Mouse (Mus musculus) mouse embryonic stem cell (cell line): Measurements from ENCODE around the gene Lmntd1.

Experiments
- in situ Hi-C, 2 experiments: fragments of 300-500 bp; cut with MboI; formaldehyde crosslinking; loops; 1 replicate in 1 of 2; 3 replicates in 1 of 2; pipeline ENCODE4 v1.14.3; 2019 to 2020; ENCODE audit warnings: low sequenced_read_pairs in 2 of 2, low pct_unique_long_range_greater_than_20kb in 1 of 2, mixed read lengths in 1 of 2; ENCODE audit not compliant: unreplicated experiment in 1 of 2

The Lmntd1 gene

DNA sequence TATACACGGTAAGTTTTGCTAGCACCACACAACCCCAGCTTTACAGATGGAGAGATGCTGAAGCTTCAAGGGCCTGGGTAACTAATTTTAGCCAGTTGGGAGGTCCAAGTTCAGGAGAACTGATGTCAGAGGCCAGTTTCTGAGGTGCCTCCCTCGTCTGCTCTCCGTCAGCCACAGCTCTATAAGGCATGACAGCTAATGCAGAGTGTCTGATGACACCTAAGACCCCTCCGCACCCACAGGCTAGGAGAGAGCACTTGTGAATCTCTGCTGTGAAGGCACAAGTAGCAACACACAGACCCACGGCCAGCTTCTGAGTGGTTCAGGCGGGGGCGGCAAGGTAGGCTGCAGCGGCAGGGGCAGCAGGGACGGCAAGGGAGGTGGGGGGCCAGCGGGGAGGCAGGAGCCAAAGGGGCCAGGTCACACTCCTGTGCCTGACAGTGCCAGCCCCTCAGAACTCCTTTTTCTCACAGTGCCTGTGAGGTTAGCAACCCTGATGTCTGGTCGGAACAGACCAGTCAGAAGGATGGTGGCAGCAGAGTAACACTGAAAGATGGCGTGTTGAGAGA, 151.4 kb downstream of the Lmntd1 start:
- in situ Hi-C loops: no loop called here

DNA sequence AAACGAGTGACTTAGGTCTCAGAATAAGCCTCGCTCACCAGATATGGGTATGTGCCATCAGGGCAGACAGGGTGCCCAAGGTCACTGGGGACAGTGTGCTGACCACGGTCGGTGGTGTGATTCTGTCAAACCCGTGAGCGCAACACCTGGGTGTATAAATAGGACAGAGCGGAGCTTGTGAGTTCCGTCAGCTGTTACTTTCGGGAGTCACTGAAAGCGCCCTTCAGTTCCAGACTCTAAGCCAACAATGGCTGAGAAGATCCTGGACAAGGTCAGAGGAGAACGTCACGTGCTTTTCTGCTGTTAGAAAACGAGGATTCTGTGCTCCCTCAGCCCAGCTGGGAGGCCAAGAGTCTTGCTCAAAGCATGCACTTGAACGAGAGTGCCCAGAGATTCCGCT, 157.1 kb downstream of the Lmntd1 start:
- in situ Hi-C loops: no loop called here

DNA sequence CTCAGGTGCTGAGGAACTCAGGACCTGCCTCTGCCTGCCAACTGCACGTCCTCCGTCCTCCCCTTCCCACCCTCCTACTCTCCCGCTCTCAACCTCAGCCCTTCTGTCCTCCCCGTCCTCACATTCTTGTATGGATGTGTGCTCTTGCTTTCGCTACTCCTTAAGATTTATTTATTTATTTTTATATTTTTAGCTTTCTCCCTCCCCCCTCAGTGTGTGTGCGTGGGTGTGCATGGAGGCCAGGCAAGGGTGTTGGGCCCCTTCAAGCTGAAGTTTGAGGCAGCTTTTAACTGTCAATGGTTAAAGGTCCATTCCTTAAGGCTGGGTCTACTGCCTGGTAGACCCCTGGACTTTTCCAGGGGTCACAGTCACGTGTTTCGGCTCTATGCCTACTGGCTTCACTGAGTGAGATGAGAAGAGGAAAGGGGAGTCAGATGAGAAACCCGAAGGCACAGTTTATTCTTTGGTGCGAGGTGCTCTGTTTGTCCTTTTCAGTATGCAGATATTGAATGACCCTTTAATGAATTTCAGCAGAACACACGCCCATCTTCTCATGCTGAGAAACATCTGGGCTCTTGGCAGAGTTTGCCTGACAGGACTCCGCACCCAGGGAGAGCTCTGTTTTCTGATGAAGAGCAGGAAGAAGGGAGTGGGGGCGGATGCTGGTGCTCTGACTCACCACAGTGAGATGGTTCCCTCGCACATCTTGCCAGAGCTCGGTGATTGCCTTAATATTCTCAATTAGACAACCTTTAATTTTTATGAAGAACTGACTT, 163.3 kb downstream of the Lmntd1 start:
- in situ Hi-C loops: no loop called here

DNA sequence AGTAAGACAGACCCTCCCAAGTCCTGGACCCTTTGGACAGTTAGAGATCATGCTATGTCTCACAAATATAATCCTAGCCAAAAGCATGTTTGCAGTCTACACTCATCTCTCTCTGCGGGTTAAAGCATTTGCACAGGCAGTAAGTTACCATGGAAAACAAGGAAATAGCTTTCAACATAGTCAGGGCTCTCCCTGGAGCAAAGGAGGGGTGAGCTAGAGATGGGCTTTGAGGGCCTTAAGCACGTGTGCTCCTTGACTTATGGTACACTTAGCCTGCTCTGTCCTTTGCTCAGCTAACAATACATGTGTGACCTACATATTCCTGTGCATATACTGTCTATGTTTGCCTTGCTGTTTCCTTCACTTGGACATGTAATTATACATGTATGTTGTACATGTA, 165.8 kb downstream of the Lmntd1 start:
- in situ Hi-C loops: no loop called here

DNA sequence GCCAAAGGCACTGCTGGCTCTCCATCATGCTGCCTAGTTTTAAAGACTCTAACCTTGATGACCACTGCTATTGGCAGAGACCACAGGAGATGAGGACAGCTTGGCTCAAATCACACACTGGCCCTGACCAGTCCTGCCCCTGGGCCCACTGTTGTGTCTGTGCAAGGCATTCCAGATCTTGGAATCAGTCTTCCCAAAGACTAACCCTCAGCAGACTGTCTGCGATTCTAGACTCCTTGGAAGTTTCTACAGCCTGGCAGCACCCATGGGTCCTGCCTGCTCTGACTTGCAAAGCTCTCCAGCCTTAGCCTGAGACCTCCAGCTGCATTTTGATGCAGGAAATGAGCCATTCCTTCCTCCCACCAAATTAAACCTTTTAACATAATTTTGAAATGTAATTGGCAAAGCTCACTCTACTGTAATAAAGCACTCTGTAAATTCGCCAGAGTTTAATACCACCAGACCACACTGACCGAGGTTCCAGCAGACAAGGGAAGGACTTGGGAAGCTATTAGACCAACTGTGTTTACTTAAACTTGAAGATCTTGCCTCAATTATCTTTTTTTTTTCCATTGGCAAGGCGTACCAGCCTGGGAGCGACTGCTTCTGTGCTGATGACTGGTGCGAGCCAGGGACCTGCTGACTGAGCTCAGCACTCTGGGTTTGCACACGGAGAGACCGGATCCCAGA, 168.2 kb downstream of the Lmntd1 start:
- in situ Hi-C loops: no loop called here

DNA sequence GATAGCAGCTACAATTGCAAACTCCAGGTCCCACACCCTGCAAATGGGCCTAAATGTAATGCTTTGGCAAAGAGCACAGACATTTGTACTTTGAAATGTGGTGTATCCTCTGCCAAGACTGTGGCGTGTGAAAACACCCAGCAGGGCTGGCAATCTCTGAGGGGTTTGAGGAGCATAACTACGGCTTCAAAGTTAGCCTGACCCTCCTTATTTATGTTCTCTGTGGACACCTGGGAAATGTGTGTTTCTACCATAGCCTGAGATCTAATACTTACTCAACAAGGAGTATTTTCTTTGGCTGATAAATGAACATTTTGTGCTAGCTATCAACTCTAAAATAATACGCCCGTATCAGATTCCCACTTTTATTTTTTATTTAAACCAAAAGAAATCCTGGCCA, 168.7 kb downstream of the Lmntd1 start:
- in situ Hi-C loops: no loop called here

DNA sequence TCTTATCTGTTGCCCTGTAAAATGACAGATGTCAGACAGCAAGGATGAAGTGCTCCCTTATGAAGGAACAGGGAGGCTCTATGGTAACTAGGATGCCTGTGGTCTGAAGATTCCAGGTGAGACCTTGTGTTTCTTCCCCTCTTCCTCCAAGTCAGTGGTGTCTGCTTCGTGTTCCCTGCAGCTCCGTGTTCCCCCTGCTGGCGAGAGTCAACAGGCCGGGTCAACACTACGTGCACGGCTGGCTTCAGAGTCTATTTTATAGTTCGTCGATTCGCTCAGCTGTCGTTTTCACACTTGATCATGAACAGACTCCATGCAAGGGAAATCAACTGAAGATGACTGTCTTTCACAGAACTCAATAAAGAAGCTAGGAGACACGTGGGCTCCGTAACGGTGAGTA, 171.3 kb downstream of the Lmntd1 start:
- in situ Hi-C loops: no loop called here

DNA sequence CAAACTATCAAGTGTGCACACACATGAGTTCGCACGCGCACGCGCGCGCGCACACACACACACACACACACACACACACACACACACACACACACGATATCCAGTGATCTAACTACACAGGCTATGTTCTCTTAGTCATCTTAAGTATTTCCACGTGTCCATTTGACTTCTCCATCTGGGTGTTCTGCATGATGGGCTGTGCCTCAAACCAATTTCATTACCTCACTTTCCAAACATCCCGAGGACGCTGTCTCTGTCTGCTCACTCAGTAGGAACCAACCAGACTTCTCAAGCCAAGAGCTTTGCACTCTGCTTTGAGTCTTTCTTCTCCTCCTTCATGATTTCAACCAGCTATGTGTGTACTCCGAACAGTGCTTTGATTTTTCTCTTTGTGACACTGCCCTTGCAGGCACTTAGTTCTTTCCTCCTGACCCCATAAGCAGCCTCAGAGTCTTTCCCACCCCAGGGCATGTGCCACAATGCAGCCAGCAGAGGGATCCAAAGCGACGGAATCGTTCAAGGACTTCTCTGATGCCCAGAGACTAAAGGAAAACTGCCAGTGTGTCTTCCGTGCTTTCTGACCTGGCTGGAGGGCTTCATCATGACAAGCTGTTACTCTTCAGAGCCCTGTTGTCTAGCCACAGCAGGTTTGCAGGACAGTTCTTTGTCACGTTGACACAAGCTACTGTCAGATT, 172.6 kb downstream of the Lmntd1 start:
- in situ Hi-C loops: no loop called here

DNA sequence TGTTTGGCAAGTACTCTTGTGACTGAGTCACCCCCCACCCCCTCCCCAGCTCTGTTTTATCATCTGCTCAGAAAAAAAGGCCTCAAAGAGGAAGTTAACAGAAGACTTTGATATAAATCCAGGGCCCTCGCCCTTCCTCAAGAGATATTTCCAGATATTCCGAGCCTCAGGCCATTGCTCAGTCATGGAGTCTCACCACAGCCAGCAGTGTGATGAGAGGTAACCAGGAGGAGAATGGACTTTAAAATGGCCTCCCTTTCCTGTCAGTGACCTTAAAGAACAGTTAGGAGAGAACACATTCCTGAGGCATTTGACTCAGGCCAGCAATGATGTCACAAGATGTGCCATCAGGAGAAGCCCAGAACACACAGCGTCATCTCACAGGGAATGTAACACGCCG, 175.3 kb downstream of the Lmntd1 start:
- in situ Hi-C loops: no loop called here

DNA sequence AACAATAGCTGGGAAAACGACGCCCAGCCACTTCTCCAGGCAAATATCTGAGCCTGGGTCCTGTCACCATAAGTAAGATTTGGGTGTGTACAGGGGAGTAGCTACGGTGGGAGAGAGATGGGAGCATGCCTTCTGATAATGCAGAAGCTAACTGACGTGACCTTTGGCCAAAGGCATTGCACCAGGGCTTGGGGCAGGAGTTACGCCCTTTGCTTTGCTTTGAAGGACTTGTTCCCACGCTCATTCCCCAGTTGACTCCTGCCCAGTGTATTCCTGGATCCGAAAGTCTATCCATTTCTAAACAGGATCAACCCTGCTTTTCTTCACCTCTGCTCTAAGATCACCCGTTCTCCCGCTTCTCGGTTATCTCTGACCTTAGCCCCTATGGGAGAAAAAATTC, 178.4 kb downstream of the Lmntd1 start:
- in situ Hi-C loops: no loop called here

DNA sequence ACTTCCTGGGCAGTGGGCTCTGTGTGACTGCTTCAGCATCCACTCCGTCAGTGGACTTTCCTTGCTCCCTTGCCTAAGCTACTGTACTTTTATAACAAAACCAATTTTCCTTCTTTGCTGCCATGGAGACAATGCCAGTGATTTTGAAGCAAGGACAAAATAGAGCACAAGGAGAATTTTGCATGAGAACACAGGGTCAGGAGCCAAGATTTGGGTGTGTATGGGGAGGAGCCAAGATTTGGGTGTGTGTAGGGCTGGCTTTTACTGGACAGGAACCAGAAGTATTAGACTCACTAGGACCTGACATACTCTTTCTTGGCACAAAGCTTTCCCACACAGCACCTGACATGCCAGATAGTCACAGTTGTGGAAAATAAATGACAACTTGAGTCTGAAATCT, 179.0 kb downstream of the Lmntd1 start:
- in situ Hi-C loops: no loop called here

DNA sequence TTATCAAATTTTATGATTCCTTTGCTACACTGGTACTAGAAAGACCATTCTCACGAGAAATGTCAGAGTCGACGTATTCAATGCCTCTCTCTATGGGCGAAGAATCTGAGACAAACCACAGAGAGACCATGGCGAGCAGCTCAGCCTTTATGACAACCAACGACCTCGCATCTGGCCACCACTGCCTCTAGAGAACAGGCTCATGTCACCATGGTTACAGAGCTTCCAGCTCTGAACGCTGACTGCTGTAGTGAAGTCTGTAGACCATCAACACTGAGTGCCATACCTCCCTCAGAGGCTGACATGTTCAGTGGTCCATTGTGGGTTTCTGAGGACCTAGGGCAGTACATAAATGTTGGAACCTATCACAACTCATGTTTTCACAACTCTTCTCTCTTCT, 180.2 kb downstream of the Lmntd1 start:
- in situ Hi-C loops: no loop called here

DNA sequence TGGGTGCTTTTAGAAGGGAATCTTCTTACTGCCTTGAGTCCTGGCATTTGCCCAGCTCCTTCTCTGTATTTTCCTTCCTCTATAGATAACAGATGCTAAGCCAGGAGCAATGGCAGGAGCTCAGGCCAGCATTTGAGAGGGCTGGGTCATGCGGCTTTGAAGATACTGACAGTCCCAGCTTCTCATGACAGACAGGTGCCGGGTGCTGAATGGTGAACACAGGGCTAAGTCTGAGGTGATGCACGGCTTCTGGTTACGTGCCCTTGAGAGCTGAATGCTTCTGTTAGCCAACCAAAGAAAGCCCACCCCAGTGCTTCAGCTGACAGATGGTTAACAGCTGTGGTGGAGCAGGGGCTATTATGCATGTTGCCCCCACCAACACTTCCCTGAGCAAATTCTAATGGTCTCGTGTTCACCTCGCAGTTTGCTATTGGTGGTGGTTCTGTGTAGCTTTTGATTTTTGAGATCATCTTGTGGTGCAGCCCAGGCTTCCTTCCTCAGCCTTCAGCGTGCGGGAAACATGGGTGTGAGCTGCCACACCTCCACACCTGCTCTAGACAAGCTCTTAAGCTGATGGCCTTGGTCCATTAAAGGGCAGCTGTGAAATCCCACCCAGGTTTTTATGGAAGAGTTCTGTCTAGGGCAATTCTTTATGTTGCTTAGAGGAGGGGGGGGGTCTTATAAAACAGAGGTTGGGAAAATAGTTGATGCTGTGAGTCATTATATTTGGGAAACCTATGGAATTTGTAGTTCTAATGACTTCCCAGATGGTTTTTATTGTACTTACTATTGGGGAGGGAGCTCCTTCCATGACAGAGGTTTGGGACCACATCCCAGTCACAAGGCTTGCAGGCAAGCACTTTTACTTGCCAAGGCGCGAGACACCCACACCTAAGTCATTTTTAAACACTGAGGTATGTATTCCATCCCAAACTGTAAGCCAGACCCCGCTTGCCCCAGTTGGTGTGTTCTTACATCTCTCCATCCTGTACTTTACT, 181.1 kb downstream of the Lmntd1 start:
- in situ Hi-C loops: no loop called here

DNA sequence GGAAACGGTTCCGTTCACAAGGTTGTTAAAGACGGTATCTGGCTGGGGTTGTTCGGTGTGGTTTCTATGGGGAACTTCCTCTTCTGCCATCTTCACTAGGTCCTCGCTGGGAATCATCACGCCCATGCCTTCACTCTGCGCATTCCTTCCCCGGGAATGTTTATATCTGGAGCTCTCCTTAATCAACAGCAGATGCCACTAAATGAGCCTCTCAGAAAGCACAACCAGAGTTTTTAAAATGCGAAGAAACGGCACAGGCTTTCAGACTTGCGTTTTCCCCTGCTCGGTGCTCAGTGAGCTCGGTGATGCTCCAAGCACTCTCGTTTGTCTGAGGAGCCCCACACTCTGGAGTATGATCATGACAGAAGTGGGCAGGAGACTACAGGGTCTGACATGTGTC, 182.4 kb downstream of the Lmntd1 start:
- in situ Hi-C loops: no loop called here

DNA sequence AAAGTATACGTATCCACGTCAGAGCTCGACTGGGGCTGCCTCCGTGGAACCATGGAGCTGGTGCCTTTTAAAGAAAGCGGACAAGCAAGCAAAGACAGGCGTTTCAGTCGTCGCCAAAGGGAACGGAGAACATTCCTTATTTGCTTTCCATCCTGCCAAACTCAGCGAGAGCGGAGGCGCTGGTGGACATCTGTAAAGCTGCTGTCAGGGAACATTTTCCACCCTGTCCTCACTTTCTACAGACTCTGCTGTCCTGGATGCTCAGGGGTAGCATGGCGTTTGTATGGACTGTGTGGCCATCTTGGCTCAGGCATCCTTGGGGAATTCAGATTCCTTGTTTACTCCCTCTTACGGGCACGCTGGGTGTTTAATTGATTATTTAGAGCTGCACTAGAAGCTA, 186.7 kb downstream of the Lmntd1 start:
- in situ Hi-C loops: no loop called here

DNA sequence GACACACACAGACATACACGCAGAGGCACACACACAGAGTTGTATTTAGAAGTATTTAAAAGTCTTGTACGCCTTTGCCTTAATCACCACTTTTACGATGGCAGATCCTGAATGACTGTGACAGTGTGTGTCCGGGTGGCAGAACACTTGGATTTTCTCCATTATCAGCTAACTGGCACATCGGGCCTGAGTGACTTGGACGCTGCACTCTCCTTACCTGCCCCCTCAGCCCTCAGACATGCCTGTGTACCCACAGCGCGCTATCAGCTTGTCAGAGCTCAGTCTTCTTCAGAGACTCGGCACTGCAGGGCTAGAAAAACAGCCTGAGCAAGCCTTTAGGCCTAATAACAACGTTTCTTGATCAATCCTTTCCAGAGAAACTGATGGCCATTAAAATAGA, 187.6 kb downstream of the Lmntd1 start:
- in situ Hi-C loops: no loop called here

DNA sequence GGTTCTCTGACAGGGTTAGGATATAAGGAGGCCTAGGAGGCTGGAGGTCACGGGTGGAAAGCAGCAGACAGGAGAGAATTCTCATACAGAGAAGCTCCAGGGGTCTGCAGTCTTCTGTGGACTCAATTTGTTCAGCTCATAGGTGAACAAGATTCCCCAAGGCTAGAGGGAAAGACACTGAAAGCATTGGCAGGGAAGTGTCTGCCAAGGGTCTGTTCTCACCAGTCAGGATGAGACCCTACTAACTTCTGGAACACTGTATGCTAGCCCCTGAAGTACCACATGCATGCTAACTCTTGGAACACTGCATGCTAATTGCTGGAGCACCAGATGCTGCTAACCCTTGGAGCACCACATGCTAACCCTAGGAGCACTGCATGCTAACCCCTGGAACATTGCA, 190.0 kb downstream of the Lmntd1 start:
- in situ Hi-C loops: no loop called here

DNA sequence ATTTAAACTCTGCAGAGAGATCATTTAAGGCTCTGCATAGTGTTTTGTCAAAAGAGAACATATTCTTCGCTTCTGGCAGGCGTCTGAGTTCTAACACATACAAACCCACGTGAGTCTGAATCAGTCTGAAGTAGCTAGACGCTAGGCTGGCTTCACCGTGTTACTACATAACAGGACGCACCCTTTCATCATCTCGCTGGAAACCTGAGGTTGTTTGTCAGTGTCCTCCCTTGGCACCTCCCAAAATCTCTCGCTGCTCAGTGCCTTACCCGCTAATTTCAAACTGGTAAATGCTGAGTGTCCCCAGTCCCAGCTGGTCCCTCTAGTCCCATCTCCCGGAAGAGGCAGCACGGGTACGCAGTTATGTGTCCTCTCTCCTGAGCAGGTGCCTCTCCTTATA, 190.6 kb downstream of the Lmntd1 start:
- in situ Hi-C loops: no loop called here
